Mouse (Mus musculus) intestine, postnatal 0 days (tissue): Measurements from ENCODE around the gene Tubgcp6. TPM values are rescaled to one million over a fixed set of nuclear protein-coding genes. Genes with fewer than 3 reads are reported as not detected.

Experiments used
- ATAC-seq: fragments of 200-750 bp; cut with Nextera tagmentation; 2 replicates; pipeline ENCODE4 v1.8.0; 2017; ENCODE audit warnings: mild to moderate bottlenecking, moderate TSS enrichment, moderate library complexity
- H3K27ac ChIP-seq: fragments of 300-500 bp; sonication (generic); 2 replicates; pipeline ENCODE4 v1.5.1; 2014; ENCODE audit warnings: mild to moderate bottlenecking, low read depth, low read length, moderate library complexity
- H3K27me3 ChIP-seq: fragments of 300-500 bp; sonication (generic); replicated peaks from 2 replicates; pipeline ENCODE4 v1.6.1; 2014; ENCODE audit warnings: low read length, mixed read lengths; ENCODE audit not compliant: control insufficient read depth, insufficient read depth
- H3K36me3 ChIP-seq: fragments of 300-500 bp; sonication (generic); 2 replicates; pipeline ENCODE4 v1.6.1; 2014; ENCODE audit warnings: mild to moderate bottlenecking, moderate library complexity; ENCODE audit not compliant: control insufficient read depth, insufficient read depth
- H3K4me1 ChIP-seq: fragments of 300-500 bp; sonication (generic); replicated peaks from 2 replicates; pipeline ENCODE4 v1.6.1; 2014; ENCODE audit warnings: antibody characterized with exemption, low read length, mixed read lengths; ENCODE audit not compliant: control insufficient read depth, insufficient read depth
- H3K4me2 ChIP-seq: fragments of 300-500 bp; sonication (generic); replicated peaks from 2 replicates; pipeline ENCODE4 v1.6.1; 2014; ENCODE audit warnings: low read depth, mild to moderate bottlenecking, moderate library complexity
- H3K4me3 ChIP-seq: fragments of 300-500 bp; sonication (generic); 2 replicates; pipeline ENCODE4 v1.5.1; 2014; ENCODE audit warnings: low read depth, low read length
- H3K9ac ChIP-seq: fragments of 300-500 bp; sonication (generic); 2 replicates; pipeline ENCODE4 v1.6.1; 2014; ENCODE audit warnings: mild to moderate bottlenecking, low read depth, low read length
- H3K9me3 ChIP-seq: fragments of 300-500 bp; sonication (generic); 2 replicates; pipeline ENCODE4 v1.6.1; 2016; ENCODE audit warnings: mixed run types; ENCODE audit not compliant: control insufficient read depth
- CTCF ChIP-seq: sonication (generic); IDR thresholded peaks from 2 replicates; pipeline ENCODE4 v1.5.1; 2016; ENCODE audit warnings: low read depth, mild to moderate bottlenecking, control low read depth, antibody characterized with exemption, moderate library complexity
- WGBS: fragments of 180-500 bp; shearing (Covaris S2); extraction: QIAGEN DNeasy Blood & Tissue Kit; methylation state at CpG from one replicate; pipeline ENCODE4 v1.1.7; 2014; 5-methylcytosine and 5-hydroxymethylcytosine counted together
- microRNA-seq: library from miRNA; unstranded; fragments of <30 nt; microRNA quantifications from one replicate; pipeline ENCODE4, GENCODE M21; 2016
- polyA plus RNA-seq: library from polyadenylated mRNA; unstranded; fragments of >200 nt; fragmentation: Nextera tagmentation; extraction: Ambion mirVana; gene quantifications from 2 replicates; pipeline ENCODE4 v1.2.1, GENCODE M21; 2015

Tubgcp6 gene
- polyA plus RNA-seq, 1 experiment from 2014 or later, result 3.6 TPM

- H3K4me2 ChIP-seq, result no peak overlapping the region
- peaks cover 47% of the 10 kb centered on the region for H3K27me3 ChIP-seq
- ATAC-seq, result no peak
- no peaks in the 10 kb centered on the region for H3K9me3 ChIP-seq
- no peak overlapping the region for H3K27ac ChIP-seq
- WGBS, result 82% methylated on average over 6 of the region's 6 CpGs
- H3K4me1 ChIP-seq, result no peaks in the 10 kb centered on the region
- no peak for TF ChIP-seq CTCF
- no peaks in the 10 kb centered on the region for H3K36me3 ChIP-seq
- no peak overlapping the region for H3K4me3 ChIP-seq
- no peak overlapping the region for H3K9ac ChIP-seq
These were observed 61.0 kb downstream of the Tubgcp6 start for GRCm38 (mm10) chr15:89061761-89062517.

DNA sequence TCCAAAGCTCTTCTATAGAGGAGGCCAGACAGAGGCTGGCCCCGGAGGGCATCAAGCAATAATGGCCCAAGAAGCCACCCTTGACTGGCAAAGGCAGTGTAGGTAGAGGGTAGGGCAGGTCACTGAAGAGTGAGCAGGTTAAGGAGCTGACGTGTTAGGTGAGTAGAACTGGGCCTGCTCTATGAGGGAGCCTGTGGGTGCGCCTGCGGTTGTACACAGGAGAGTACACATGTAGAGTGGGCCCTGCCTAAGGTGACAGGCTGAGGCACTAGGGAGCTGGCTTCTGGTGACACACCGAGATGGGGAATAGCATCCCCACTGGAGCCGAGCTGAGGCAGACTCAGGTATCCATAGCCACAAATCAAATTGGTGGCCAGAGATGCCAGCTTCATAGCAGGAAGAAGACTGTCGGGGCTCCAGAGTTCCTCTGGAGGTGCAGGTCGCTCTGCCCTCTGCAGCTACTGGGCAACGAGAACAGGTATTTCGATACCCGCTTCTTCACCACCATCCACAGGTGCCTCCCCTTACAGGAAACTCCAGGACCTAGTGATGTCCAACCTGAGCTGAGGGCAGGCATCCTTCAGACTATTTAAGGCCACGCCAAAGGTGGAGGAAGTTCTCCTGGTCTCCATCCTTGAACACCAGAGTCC lies 62.0 kb downstream of the Tubgcp6 start:
- 93% methylated on average over 12 of the region's 12 CpGs for WGBS
- no peak for ATAC-seq

GRCm38 (mm10) chr15:89060032-89060681 lies 62.8 kb downstream of the Tubgcp6 start:
- peaks cover 41% of the 10 kb centered on the region for H3K27me3 ChIP-seq
- H3K9ac ChIP-seq, result peak overlapping the region; percentile 34
- H3K27ac ChIP-seq, result no peak overlapping the region
- H3K4me3 ChIP-seq, result peak overlapping the region; percentile 54
- no peaks in the 10 kb centered on the region for H3K4me1 ChIP-seq
- no peaks in the 10 kb centered on the region for H3K9me3 ChIP-seq
- no peaks in the 10 kb centered on the region for H3K36me3 ChIP-seq
- peak; percentile 25; the same call in 1 of the 2 replicates for ATAC-seq
- no peak for TF ChIP-seq CTCF
- H3K4me2 ChIP-seq, result peak overlapping the region; percentile 94
- WGBS, result 2% methylated on average over 46 of the region's 48 CpGs

More for the DNA sequence above, 62.0 kb downstream of the Tubgcp6 start:
- Histone ChIP-seq H3K27me3 (peaks cover 41% of the 10 kb centered on the region), H3K4me1 (no peaks in the 10 kb centered on the region), H3K36me3 (no peaks in the 10 kb centered on the region), H3K4me2 (no peak overlapping the region), H3K9me3 (no peaks in the 10 kb centered on the region), H3K27ac (no peak overlapping the region), H3K9ac (no peak overlapping the region), H3K4me3 (no peak overlapping the region)
- TF ChIP-seq CTCF, result no peak

DNA sequence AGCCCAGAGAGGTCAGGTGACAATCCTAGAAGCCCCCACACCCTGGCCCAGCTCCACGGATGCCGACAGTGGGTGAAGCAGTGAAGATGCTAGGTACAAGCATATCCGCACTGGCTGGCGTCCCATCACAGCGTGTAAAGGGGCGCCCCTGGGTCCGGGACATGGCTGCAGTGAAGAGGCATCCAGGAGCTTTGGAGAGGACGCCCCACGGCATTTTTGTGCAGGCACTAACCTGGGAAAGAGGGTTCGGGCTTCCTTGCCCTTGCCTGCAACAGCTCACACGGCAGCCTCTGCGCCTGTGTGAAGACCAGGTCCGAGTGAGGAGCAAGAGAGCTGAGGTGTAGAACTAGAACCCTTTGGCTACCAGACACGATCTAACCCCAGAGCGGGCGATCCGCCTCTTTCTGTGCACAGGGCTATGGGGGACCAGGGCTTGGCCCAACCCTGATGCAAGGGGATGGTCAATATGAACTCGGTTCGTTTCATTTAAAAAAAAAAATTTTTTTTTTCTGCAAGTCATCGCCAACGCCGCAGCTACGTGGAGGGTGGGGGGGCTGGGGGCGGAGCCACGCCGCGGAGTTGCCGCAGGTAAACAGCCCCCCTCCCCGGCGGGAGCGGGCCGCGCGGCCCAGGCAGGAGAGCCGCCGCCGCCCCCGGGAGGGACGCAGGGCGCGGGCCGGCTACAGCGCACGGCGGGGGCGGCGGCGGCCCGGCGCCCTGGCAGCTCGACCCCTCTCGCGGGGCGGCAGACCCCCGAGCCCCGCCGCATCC lies 63.6 kb downstream of the Tubgcp6 start, which contains the start of gene Panx2:
Gene Panx2 (plus strand): TSS at position 574 of the 771 bp plus-strand sequence.
- under 1% methylated on average over 41 of the region's 57 CpGs for WGBS
- no peak within 1 kb of the TSS for H3K27ac ChIP-seq
- no peaks in the 10 kb centered on the region for H3K36me3 ChIP-seq
- peak within 1 kb of the TSS; percentile 34 for H3K9ac ChIP-seq
- TF ChIP-seq CTCF, result no peak
- no peaks in the 10 kb centered on the region for H3K4me1 ChIP-seq
- H3K9me3 ChIP-seq, result no peaks in the 10 kb centered on the region
- H3K4me2 ChIP-seq, result peak within 1 kb of the TSS; percentile 94
- H3K4me3 ChIP-seq, result peak within 1 kb of the TSS; percentile 54
- peaks cover 41% of the 10 kb centered on the region for H3K27me3 ChIP-seq
- ATAC-seq, result no peak

- H3K4me2 ChIP-seq, result no peak overlapping the region
- H3K36me3 ChIP-seq, result no peaks in the 10 kb centered on the region
- H3K27me3 ChIP-seq, result peaks cover 41% of the 10 kb centered on the region
- ATAC-seq, result no peak
- no peaks in the 10 kb centered on the region for H3K9me3 ChIP-seq
- H3K27ac ChIP-seq, result no peak overlapping the region
- no peak for TF ChIP-seq CTCF
- H3K4me3 ChIP-seq, result no peak overlapping the region
- WGBS, result 26% methylated on average over 6 of the region's 6 CpGs
- no peaks in the 10 kb centered on the region for H3K4me1 ChIP-seq
- no peak overlapping the region for H3K9ac ChIP-seq
These were observed 64.2 kb downstream of the Tubgcp6 start for GRCm38 (mm10) chr15:89058736-89059135.

- no peak overlapping the region for H3K9ac ChIP-seq
- no peak for ATAC-seq
- peaks cover 25% of the 10 kb centered on the region for H3K27me3 ChIP-seq
- TF ChIP-seq CTCF, result no peak
- no peak overlapping the region for H3K4me3 ChIP-seq
- no peaks in the 10 kb centered on the region for H3K4me1 ChIP-seq
- no peak overlapping the region for H3K4me2 ChIP-seq
- H3K36me3 ChIP-seq, result no peaks in the 10 kb centered on the region
- WGBS, result 89% methylated on average over 7 of the region's 7 CpGs
- no peak overlapping the region for H3K27ac ChIP-seq
- H3K9me3 ChIP-seq, result no peaks in the 10 kb centered on the region
These were observed 68.2 kb downstream of the Tubgcp6 start for GRCm38 (mm10) chr15:89054666-89055065.

Small RNA genes within 50 kb of the gene (microRNA-seq; reads per million reads assigned to microRNA genes)
- 0.82 reads per million for gene Mir7118

Other genes with a start within 250 kb of the Tubgcp6 start
- not detected in 2 replicates for gene Ttll8, start 168.7 kb downstream of the Tubgcp6 start, polyA plus RNA-seq
- gene Mlc1, start 144.1 kb downstream of the Tubgcp6 start, polyA plus RNA-seq, result not detected in 2 replicates
- gene Mov10l1, start 140.2 kb downstream of the Tubgcp6 start, polyA plus RNA-seq, result not detected in 2 replicates
- gene Panx2, start 63.4 kb downstream of the Tubgcp6 start, polyA plus RNA-seq, result 0.26 and 0.48 TPM in 2 replicates
- gene Trabd, start 48.0 kb downstream of the Tubgcp6 start, polyA plus RNA-seq, result 32.5 and 33.0 TPM in 2 replicates
- 9.6 and 10.4 TPM in 2 replicates for gene Selenoo, start 34.0 kb downstream of the Tubgcp6 start, polyA plus RNA-seq
- gene Hdac10, start 5.6 kb upstream of the Tubgcp6 start, polyA plus RNA-seq, result 7.6 and 8.6 TPM in 2 replicates
- 2.3 and 2.7 TPM in 2 replicates for gene Mapk12, start 17.6 kb upstream of the Tubgcp6 start, polyA plus RNA-seq
- 1.6 and 1.9 TPM in 2 replicates for gene Mapk11, start 26.5 kb upstream of the Tubgcp6 start, polyA plus RNA-seq
- gene Plxnb2, start 57.7 kb upstream of the Tubgcp6 start, polyA plus RNA-seq, result 71.5 and 74.0 TPM in 2 replicates
- 3.2 and 3.4 TPM in 2 replicates for gene Dennd6b, start 73.4 kb upstream of the Tubgcp6 start, polyA plus RNA-seq
- gene Ppp6r2, start 88.4 kb upstream of the Tubgcp6 start, polyA plus RNA-seq, result 17.7 and 21.3 TPM in 2 replicates
- 22.2 and 24.2 TPM in 2 replicates for gene Sbf1, start 192.2 kb upstream of the Tubgcp6 start, polyA plus RNA-seq
- 0.14 TPM in 1 of 2 replicates, not detected in the other for gene Adm2, start 199.6 kb upstream of the Tubgcp6 start, polyA plus RNA-seq
- gene Miox, start 211.3 kb upstream of the Tubgcp6 start, polyA plus RNA-seq, result not detected in 2 replicates
- gene Lmf2, start 232.5 kb upstream of the Tubgcp6 start, polyA plus RNA-seq, result 19.1 and 20.5 TPM in 2 replicates
- 55.2 and 65.2 TPM in 2 replicates for gene Ncaph2, start 232.6 kb upstream of the Tubgcp6 start, polyA plus RNA-seq